Mouse (Mus musculus): ENCODE results near the gene Aim2. TPM values are rescaled to one million over a fixed set of nuclear protein-coding genes. Genes with fewer than 3 reads are reported as not detected.
"Not testable (repeated sequence)": the region's sequence is repeated elsewhere in the genome, so short reads cannot be mapped to it uniquely, and the experiment has no call there.

The Aim2 gene
- polyA plus RNA-seq, 1 experiment from 2014 or later = 2.9 TPM

- no peak overlapping the region for H3K27ac ChIP-seq (ENCODE audit: low read length)
- no peaks in the 10 kb centered on the region for H3K9me3 ChIP-seq (replicated peaks; ENCODE audit: control insufficient read depth, low read length)
- H3K27me3 ChIP-seq (ENCODE audit: control insufficient read depth, insufficient read depth, low read length) = no peaks in the 10 kb centered on the region
- H3K4me2 ChIP-seq (ENCODE audit: low read depth, low read length) = no peak overlapping the region
- H3K4me3 ChIP-seq (replicated peaks; ENCODE audit: low read length) = no peak overlapping the region
- no peaks in the 10 kb centered on the region for H3K36me3 ChIP-seq (ENCODE audit: control insufficient read depth, insufficient read depth, low read length)
- no peaks in the 10 kb centered on the region for H3K4me1 ChIP-seq (ENCODE audit: control insufficient read depth, insufficient read depth, low read length)
- no peak for ATAC-seq (ENCODE audit: insufficient read depth, low FRiP score)
- no peak overlapping the region for H3K9ac ChIP-seq (ENCODE audit: low read length)
- 76% methylated on average over 5 of the region's 5 CpGs for WGBS
These were observed 101.0 kb downstream of the Aim2 start for GRCm38 (mm10) chr1:173451665-173452064.

GRCm38 (mm10) chr1:173456139-173456754 lies 105.6 kb downstream of the Aim2 start:
- no peak for ATAC-seq (ENCODE audit: insufficient read depth, low FRiP score)

DNA sequence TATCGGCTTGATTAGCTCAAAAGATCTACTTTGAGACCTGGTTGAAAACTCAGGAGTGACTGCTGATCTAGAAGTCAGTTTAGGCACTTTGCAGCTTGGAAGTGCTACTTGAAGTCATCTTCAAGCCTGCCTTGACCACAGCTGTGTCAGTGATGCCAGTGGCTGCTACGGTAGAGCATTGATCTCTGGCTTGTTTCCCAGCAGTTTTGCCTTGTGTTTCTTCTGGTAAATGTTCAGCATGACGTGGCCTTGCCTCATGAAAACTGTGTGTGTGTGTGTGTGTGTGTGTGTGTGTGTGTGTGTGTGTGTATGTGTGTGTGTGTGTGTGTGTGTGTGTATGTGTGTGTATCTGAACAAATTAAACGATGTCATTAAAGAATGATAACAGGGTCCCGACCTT lies 106.1 kb downstream of the Aim2 start:
- Histone ChIP-seq H3K27ac (ENCODE audit: low read length) (no peak overlapping the region), H3K4me2 (ENCODE audit: low read depth, low read length) (no peak overlapping the region), H3K36me3 (ENCODE audit: control insufficient read depth, insufficient read depth, low read length) (no peaks in the 10 kb centered on the region), H3K9ac (ENCODE audit: low read length) (no peak overlapping the region), H3K4me1 (ENCODE audit: control insufficient read depth, insufficient read depth, low read length) (no peaks in the 10 kb centered on the region), H3K27me3 (ENCODE audit: control insufficient read depth, insufficient read depth, low read length) (no peaks in the 10 kb centered on the region), H3K9me3 (replicated peaks; ENCODE audit: control insufficient read depth, low read length) (no peaks in the 10 kb centered on the region), H3K4me3 (replicated peaks; ENCODE audit: low read length) (no peak overlapping the region)
- no peak for ATAC-seq (ENCODE audit: insufficient read depth, low FRiP score)
- WGBS = 81% methylated on average over 5 of the region's 5 CpGs

More at GRCm38 (mm10) chr1:173456139-173456754, 105.6 kb downstream of the Aim2 start:
- Histone ChIP-seq H3K4me3 (replicated peaks; ENCODE audit: low read length) (no peak overlapping the region), H3K4me1 (ENCODE audit: control insufficient read depth, insufficient read depth, low read length) (no peaks in the 10 kb centered on the region), H3K9ac (ENCODE audit: low read length) (no peak overlapping the region), H3K27ac (ENCODE audit: low read length) (no peak overlapping the region), H3K9me3 (replicated peaks; ENCODE audit: control insufficient read depth, low read length) (no peaks in the 10 kb centered on the region), H3K27me3 (ENCODE audit: control insufficient read depth, insufficient read depth, low read length) (no peaks in the 10 kb centered on the region), H3K36me3 (ENCODE audit: control insufficient read depth, insufficient read depth, low read length) (no peaks in the 10 kb centered on the region), H3K4me2 (ENCODE audit: low read depth, low read length) (no peak overlapping the region)
- WGBS = 47% methylated on average over 7 of the region's 7 CpGs

DNA sequence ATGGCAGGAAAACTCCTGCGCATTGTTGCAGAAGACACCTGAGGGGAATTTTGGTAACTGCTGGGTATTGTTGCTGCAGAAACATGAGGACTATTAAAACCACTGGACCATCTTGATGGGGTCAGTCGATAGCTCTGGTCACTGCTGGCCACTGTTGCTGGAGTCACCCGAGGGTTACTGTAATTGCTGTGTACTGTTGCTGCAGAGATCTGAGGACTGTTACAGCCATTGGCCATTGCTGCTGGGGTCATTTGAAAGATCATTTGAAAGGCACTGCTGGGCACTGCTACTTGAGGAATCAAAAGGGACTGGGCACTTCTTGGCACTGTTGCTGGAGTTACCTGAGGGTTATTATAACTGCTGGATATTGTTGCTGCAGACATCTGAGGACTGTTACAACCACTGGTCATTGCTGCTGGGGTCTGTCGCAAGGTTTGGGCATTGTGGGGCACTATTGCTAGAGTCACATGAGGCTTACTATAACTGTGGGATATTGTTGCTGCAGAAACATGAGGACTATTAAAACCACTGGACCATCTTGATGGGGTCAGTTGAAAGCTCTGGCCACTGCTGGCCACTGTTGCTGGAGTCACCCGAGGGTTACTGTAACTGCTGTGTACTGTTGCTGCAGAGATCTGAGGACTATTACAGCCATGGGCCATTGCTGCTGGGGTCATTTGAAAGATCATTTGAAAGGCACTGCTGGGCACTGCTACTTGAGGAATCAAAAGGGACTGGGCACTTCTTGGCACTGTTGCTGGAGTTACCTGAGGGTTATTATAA lies 129.9 kb downstream of the Aim2 start:
- H3K4me3 ChIP-seq (replicated peaks; ENCODE audit: low read length); H3K36me3 ChIP-seq (ENCODE audit: control insufficient read depth, insufficient read depth, low read length); H3K27me3 ChIP-seq (ENCODE audit: control insufficient read depth, insufficient read depth, low read length); H3K4me2 ChIP-seq (ENCODE audit: low read depth, low read length); H3K27ac ChIP-seq (ENCODE audit: low read length); H3K4me1 ChIP-seq (ENCODE audit: control insufficient read depth, insufficient read depth, low read length); H3K9ac ChIP-seq (ENCODE audit: low read length); ATAC-seq (ENCODE audit: insufficient read depth, low FRiP score); H3K9me3 ChIP-seq (replicated peaks; ENCODE audit: control insufficient read depth, low read length): not testable (repeated sequence)
- 86% methylated on average over 5 of the region's 5 CpGs for WGBS

DNA sequence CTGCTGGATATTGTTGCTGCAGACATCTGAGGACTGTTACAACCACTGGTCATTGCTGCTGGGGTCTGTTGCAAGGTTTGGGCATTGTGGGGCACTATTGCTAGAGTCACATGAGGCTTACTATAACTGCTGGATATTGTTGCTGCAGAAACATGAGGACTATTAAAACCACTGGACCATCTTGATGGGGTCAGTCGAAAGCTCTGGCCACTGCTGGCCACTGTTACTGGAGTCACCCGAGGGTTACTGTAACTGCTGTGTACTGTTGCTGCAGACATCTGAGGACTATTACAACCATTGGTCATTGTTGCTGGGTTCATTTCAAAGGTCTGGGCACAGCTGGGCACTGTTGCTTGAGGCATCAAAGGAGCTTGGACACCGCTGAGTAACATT lies 130.5 kb downstream of the Aim2 start:
- 89% methylated on average over 3 of the region's 3 CpGs for WGBS
- H3K4me1 ChIP-seq (ENCODE audit: control insufficient read depth, insufficient read depth, low read length); H3K4me2 ChIP-seq (ENCODE audit: low read depth, low read length); ATAC-seq (ENCODE audit: insufficient read depth, low FRiP score); H3K27ac ChIP-seq (ENCODE audit: low read length); H3K36me3 ChIP-seq (ENCODE audit: control insufficient read depth, insufficient read depth, low read length); H3K9me3 ChIP-seq (replicated peaks; ENCODE audit: control insufficient read depth, low read length); H3K27me3 ChIP-seq (ENCODE audit: control insufficient read depth, insufficient read depth, low read length); H3K4me3 ChIP-seq (replicated peaks; ENCODE audit: low read length); H3K9ac ChIP-seq (ENCODE audit: low read length): not testable (repeated sequence)

- not testable (repeated sequence) for H3K9ac ChIP-seq (ENCODE audit: low read length); H3K4me1 ChIP-seq (ENCODE audit: control insufficient read depth, insufficient read depth, low read length); ATAC-seq (ENCODE audit: insufficient read depth, low FRiP score); H3K9me3 ChIP-seq (replicated peaks; ENCODE audit: control insufficient read depth, low read length); H3K4me3 ChIP-seq (replicated peaks; ENCODE audit: low read length); H3K27me3 ChIP-seq (ENCODE audit: control insufficient read depth, insufficient read depth, low read length); H3K4me2 ChIP-seq (ENCODE audit: low read depth, low read length); H3K36me3 ChIP-seq (ENCODE audit: control insufficient read depth, insufficient read depth, low read length); H3K27ac ChIP-seq (ENCODE audit: low read length)
- 59% methylated on average over 3 of the region's 3 CpGs for WGBS
These were observed 140.3 kb downstream of the Aim2 start, which contains the start of gene Ifi206 for GRCm38 (mm10) chr1:173490812-173491480. TSS of gene Ifi206 (minus strand) at chr1:173491041.

DNA sequence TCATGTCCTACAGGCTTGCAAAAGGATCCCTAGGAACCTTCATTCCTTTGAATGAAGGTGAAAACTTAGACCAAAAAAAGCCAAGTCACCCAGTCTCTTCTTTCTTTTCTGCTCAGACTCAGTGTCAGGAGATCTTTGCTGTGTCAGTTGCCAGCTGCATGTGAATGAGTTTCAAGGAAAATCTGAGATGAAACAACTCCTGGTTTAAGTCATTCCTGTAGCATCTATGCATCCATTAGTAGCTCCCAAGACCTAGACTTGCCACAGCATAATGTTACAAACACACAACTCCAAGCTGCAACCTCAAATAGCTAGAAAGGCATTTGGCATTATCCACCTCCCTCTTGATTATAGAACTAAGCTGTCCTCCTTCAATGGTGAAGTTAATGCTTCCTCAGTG lies 140.8 kb downstream of the Aim2 start:
- not testable (repeated sequence) for H3K27me3 ChIP-seq (ENCODE audit: control insufficient read depth, insufficient read depth, low read length); ATAC-seq (ENCODE audit: insufficient read depth, low FRiP score); H3K36me3 ChIP-seq (ENCODE audit: control insufficient read depth, insufficient read depth, low read length); H3K27ac ChIP-seq (ENCODE audit: low read length); H3K4me1 ChIP-seq (ENCODE audit: control insufficient read depth, insufficient read depth, low read length); H3K9me3 ChIP-seq (replicated peaks; ENCODE audit: control insufficient read depth, low read length); H3K4me3 ChIP-seq (replicated peaks; ENCODE audit: low read length); H3K9ac ChIP-seq (ENCODE audit: low read length); H3K4me2 ChIP-seq (ENCODE audit: low read depth, low read length)

DNA sequence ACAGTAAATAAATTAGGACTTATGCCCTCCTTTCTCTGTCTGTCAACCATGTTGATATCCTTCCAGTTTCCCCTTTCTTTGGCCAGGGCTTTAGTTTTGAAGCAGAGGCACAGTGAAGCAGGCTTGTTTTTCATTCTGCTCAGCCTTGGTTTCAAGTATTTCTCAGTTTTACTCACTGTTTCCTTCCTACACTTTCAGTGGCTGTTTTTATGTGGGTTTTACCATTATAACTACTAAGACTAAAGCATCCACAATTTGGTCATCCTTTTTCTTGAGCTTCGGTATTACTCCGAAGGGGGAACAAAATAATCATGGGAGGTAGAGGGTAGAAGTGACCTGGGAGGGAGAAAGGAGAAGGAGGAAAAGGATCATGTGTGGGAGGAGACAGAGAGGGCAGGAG lies 159.9 kb downstream of the Aim2 start:
- H3K4me3 ChIP-seq (replicated peaks; ENCODE audit: low read length); H3K36me3 ChIP-seq (ENCODE audit: control insufficient read depth, insufficient read depth, low read length); H3K27ac ChIP-seq (ENCODE audit: low read length); H3K9ac ChIP-seq (ENCODE audit: low read length); H3K4me2 ChIP-seq (ENCODE audit: low read depth, low read length); H3K9me3 ChIP-seq (replicated peaks; ENCODE audit: control insufficient read depth, low read length); ATAC-seq (ENCODE audit: insufficient read depth, low FRiP score); H3K27me3 ChIP-seq (ENCODE audit: control insufficient read depth, insufficient read depth, low read length); H3K4me1 ChIP-seq (ENCODE audit: control insufficient read depth, insufficient read depth, low read length): not testable (repeated sequence)
- WGBS = 98% methylated on average over 2 of the region's 2 CpGs

All from stomach, embryonic 16.5 days (tissue).